13 mouse cellular contexts compared by ENCODE assay signal in the genomic region with DNA sequence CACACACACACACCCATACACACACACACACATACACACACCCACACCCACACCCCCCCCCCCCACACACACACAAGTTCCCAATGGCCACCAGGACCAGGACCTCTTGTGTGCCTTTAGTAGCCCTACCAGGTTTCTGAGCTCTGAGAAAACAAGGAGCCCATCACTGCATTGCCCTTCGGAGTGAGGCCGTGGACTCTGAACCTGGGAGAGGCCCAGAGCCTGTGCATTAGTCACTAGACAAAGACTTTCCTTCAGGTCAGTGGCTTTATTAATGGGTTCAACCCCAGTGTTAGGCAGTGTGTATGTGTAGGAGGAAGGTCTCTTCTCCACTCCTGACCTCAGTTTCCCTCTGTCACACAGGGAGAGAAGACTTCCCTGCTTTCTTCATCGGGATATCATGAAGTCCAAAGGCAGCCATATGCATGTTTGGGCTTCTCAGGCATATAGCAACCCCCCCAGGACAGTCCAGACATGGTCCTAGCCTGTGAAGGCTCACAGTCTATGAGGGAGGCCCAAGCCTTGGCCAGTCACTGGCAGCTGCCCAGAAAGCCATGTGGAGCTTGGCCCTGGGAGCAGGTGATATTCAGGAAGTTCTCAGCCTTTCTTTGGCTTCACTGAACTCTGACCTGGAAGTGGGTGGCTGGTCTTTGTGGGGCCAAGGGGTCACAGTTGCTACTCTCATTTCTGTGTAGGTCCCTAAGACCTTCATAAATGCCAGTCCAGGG. TPM values are rescaled to one million over a fixed set of nuclear protein-coding genes. Genes with fewer than 3 reads are reported as not detected.
DNase-seq lines count a peak whose midpoint lies in the region; ATAC-seq lines count a peak whose summit lies in the region.
"Had no signal": no experiment of that assay in that cellular context is flagged by ENCODE, and none has a peak within 500 bp of the region (broad histone marks: within the 10 kb centered on the region; RNA-seq: fewer than 3 reads in every experiment).

No protein-coding gene starts in this region.

- no peaks in the 10 kb centered on the region for H3K27me3 ChIP-seq in embryonic facial prominence, embryonic 11.5 days (ENCODE audit: control insufficient read depth, insufficient read depth, low read length)
- H3K27me3 ChIP-seq in embryonic facial prominence, embryonic 10.5 days (replicated peaks; ENCODE audit: low read depth, poor library complexity, severe bottlenecking), result no peaks in the 10 kb centered on the region
- H3K27me3 ChIP-seq: neural tube, embryonic 15.5 days had no signal

- H3K27ac ChIP-seq in embryonic facial prominence, embryonic 11.5 days (replicated peaks; ENCODE audit: low read depth, low read length), result no peak overlapping the region
- H3K27ac ChIP-seq in embryonic facial prominence, embryonic 10.5 days (replicated peaks), result no peak overlapping the region
- H3K27ac ChIP-seq: left cerebral cortex, adult 2 months; liver, embryonic 14.5 days; neural tube, embryonic 15.5 days had no signal

- no peak overlapping the region for H3K4me2 ChIP-seq in embryonic facial prominence, embryonic 11.5 days (ENCODE audit: low read depth, low read length)

- no peak overlapping the region for H3K4me3 ChIP-seq in embryonic facial prominence, embryonic 11.5 days (ENCODE audit: low read depth, low read length)
- H3K4me3 ChIP-seq in embryonic facial prominence, embryonic 10.5 days, result no peak overlapping the region
- H3K4me3 ChIP-seq: left cerebral cortex, adult 2 months; neural tube, embryonic 15.5 days had no signal

- no peaks in the 10 kb centered on the region for H3K9me3 ChIP-seq in embryonic facial prominence, embryonic 11.5 days (replicated peaks; ENCODE audit: control insufficient read depth, low read length)
- H3K9me3 ChIP-seq in embryonic facial prominence, embryonic 10.5 days, result no peaks in the 10 kb centered on the region
- H3K9me3 ChIP-seq: forebrain, embryonic 10.5 days; neural tube, embryonic 15.5 days had no signal

- H3K4me1 ChIP-seq in embryonic facial prominence, embryonic 11.5 days (ENCODE audit: control insufficient read depth, insufficient read depth, low read length), result no peaks in the 10 kb centered on the region; the same call in 1 of the 2 replicates
- H3K4me1 ChIP-seq in embryonic facial prominence, embryonic 10.5 days, result peaks cover 32% of the 10 kb centered on the region

- no peak for ATAC-seq in embryonic facial prominence, embryonic 11.5 days (replicated peaks; ENCODE audit: insufficient number of reproducible peaks, low FRiP score, low TSS enrichment, low read depth)

- no peaks in the 10 kb centered on the region for H3K36me3 ChIP-seq in embryonic facial prominence, embryonic 11.5 days (replicated peaks; ENCODE audit: control insufficient read depth, insufficient read depth, low read depth, low read length)
- H3K36me3 ChIP-seq in embryonic facial prominence, embryonic 10.5 days (replicated peaks), result no peaks in the 10 kb centered on the region
- H3K36me3 ChIP-seq: forebrain, embryonic 10.5 days; neural tube, embryonic 15.5 days had no signal

- DNase-seq in embryonic facial prominence, embryonic 11.5 days (ENCODE audit: low spot score), result no peak
- DNase-seq in embryonic facial prominence, embryonic 10.5 days (ENCODE audit: low spot score), result no peak
- peak; percentile 56 for DNase-seq in adipocyte (ENCODE audit: low spot score)
- peak; percentile 66 to 70 for DNase-seq in cerebellum, postnatal 10 days
- peak; percentile 57 for DNase-seq in kidney, postnatal 14 days
- no peak for DNase-seq in left cerebral cortex, adult 9 months (ENCODE audit: low spot score in 2 of 2)
- DNase-seq in frontal cortex, postnatal 10 days (ENCODE audit: low spot score in 2 of 2), result no peak
- DNase-seq in lung, postnatal 25 days (ENCODE audit: low spot score), result no peak

- 93% methylated on average over 3 of the region's 3 CpGs for WGBS in embryonic facial prominence, embryonic 11.5 days
- 84% methylated on average over 3 of the region's 3 CpGs for WGBS in embryonic facial prominence, embryonic 10.5 days

- 0 out of 2 replicates have a peak overlapping the region, but pooled peaks have one; percentile 4 for H3K9ac ChIP-seq in embryonic facial prominence, embryonic 11.5 days (replicated peaks; ENCODE audit: low read length)
- H3K9ac ChIP-seq: liver, embryonic 14.5 days; neural tube, embryonic 15.5 days had no signal

RNA-seq across cellular contexts. Expression of a gene that starts 1.7 kb away (rescaled TPM):
- not detected in 2 replicates for polyA plus RNA-seq in embryonic facial prominence, embryonic 11.5 days (2014; fragmentation: Nextera tagmentation; extraction: Ambion mirVana)
- polyA plus RNA-seq in embryonic facial prominence, embryonic 10.5 days (2016; fragmentation: Nextera tagmentation; extraction: Ambion mirVana), result not detected in 2 replicates
- polyA plus RNA-seq: C2C12; forebrain, embryonic 10.5 days had no signal

RNA-seq across cellular contexts. Expression of a gene that starts 13.6 kb away (rescaled TPM):
- polyA plus RNA-seq in embryonic facial prominence, embryonic 11.5 days (2014; fragmentation: Nextera tagmentation; extraction: Ambion mirVana), result 15.4 and 19.2 TPM in 2 replicates
- polyA plus RNA-seq in embryonic facial prominence, embryonic 10.5 days (2016; fragmentation: Nextera tagmentation; extraction: Ambion mirVana), result 24.1 and 26.8 TPM in 2 replicates

RNA-seq across cellular contexts. Expression of a gene that starts 19.5 kb away (rescaled TPM):
- polyA plus RNA-seq in embryonic facial prominence, embryonic 11.5 days (2014; fragmentation: Nextera tagmentation; extraction: Ambion mirVana), result 1.2 and 1.9 TPM in 2 replicates
- 2.6 and 2.8 TPM in 2 replicates for polyA plus RNA-seq in embryonic facial prominence, embryonic 10.5 days (2016; fragmentation: Nextera tagmentation; extraction: Ambion mirVana)

RNA-seq across cellular contexts. Expression of a gene that starts 57.5 kb away (rescaled TPM):
- 39.8 and 45.9 TPM in 2 replicates for polyA plus RNA-seq in embryonic facial prominence, embryonic 11.5 days (2014; fragmentation: Nextera tagmentation; extraction: Ambion mirVana)
- polyA plus RNA-seq in embryonic facial prominence, embryonic 10.5 days (2016; fragmentation: Nextera tagmentation; extraction: Ambion mirVana), result 31.5 and 31.8 TPM in 2 replicates

Comparison
In these comparisons a context has a peak if more than half of its experiments do, and no peak if none do; other contexts are left out.
1. DNase-seq: peak in adipocyte (single experiment), cerebellum, postnatal 10 days (2 of 2) and kidney, postnatal 14 days (single experiment); none in embryonic facial prominence, embryonic 11.5 days (single experiment), embryonic facial prominence, embryonic 10.5 days (single experiment), left cerebral cortex, adult 9 months (0 of 2), frontal cortex, postnatal 10 days (0 of 2) and lung, postnatal 25 days (single experiment).